Mouse (Mus musculus): ENCODE results near the gene Cd24a.

- TF ChIP-seq TAL1 (IDR thresholded peaks at IDR 0.05; ENCODE audit: low read length) (no peak), GATA1 (IDR thresholded peaks at IDR 0.05; ENCODE audit: low read length) (no peak)
These were observed 10.5 kb downstream of the Cd24a start for GRCm38 (mm10) chr10:43588470-43589177.
